ENCODE assay signal across 12 mouse cellular contexts in the genomic region with DNA sequence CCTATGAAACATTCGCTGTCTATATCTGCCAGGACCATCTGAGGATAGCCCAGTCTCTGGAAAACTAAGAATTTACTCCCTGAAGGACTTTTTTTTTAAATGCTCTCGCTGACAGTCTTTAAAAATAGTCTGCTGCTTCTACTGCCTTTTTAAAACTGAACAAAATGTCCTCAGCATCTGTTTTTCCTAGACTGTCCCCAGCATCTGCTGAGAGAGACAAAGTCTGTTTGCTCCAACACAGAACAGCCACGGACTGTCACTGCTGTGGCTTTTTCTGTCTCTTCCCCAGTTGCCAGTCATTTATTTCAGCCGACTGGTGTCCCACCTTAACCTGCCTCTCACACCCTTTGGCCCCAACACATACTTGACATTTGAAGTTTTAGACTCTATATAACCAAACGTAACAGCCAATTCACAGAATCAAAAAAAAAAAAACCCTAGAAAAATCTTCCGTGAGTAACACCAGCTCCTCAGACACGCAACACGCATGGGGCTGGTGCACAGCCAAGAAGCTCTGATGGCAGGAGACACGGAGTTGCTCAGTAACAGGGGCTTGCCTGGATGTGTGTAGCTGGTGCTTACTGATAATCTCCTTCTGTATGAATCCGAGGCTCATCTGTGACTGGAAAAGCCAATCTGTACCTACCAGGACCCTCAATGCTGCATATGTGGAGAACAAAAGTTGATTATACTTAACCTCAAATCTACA.
DNase-seq lines count a peak whose midpoint lies in the region; ATAC-seq lines count a peak whose summit lies in the region.
"Had no signal": no experiment of that assay in that cellular context is flagged by ENCODE, and none has a peak within 500 bp of the region (broad histone marks: within the 10 kb centered on the region; RNA-seq: fewer than 3 reads in every experiment).

No protein-coding gene starts in this region.

- intact Hi-C loops in left cerebral cortex, postnatal 10 days (cut with DNase I), result no loop called here

- ATAC-seq in activated CD4-positive, CD25-positive, alpha-beta regulatory T cell, adult 4 months, result no peak

- peak; percentile 25 to 31 for DNase-seq in frontal cortex, postnatal 14 days (ENCODE audit: low spot score in 2 of 2)
- DNase-seq in layer of hippocampus, adult 8-10 months (ENCODE audit: low spot score in 2 of 2), result peak; percentile 12 to 17
- DNase-seq in left cerebral cortex, postnatal 10 days (ENCODE audit: extremely low spot score in 1 of 2, low spot score in 2 of 2), result peak; percentile 40 to 57
- peak; percentile 23 to 36 for DNase-seq in right cerebral cortex, postnatal 36 days (ENCODE audit: low spot score in 2 of 2)
- no peak for DNase-seq in thymus, postnatal 4 days
- DNase-seq in urinary bladder, postnatal 10 days (ENCODE audit: low spot score), result no peak
- DNase-seq: cerebellum, adult 9-11 months; gastrocnemius, adult 2 months; heart, postnatal 14 days; liver, embryonic 13.5 days; lung, postnatal 14 days had no signal

Comparison
In these comparisons a context has a peak if more than half of its experiments do, and no peak if none do; other contexts are left out.
1. DNase-seq: peak in frontal cortex, postnatal 14 days (2 of 2), layer of hippocampus, adult 8-10 months (2 of 2), left cerebral cortex, postnatal 10 days (2 of 2) and right cerebral cortex, postnatal 36 days (2 of 2); none in thymus, postnatal 4 days (single experiment) and urinary bladder, postnatal 10 days (single experiment).